Mouse (Mus musculus) stomach, postnatal 0 days (tissue): Measurements from ENCODE around the gene Gm4969.

Experiments used
- CTCF ChIP-seq: IDR thresholded peaks from 2 replicates; pipeline ENCODE4 v1.5.1; 2016; ENCODE audit warnings: antibody characterized with exemption, low read depth, mild to moderate bottlenecking, moderate library complexity
- EP300 ChIP-seq: optimal IDR thresholded peaks from 2 replicates; pipeline ENCODE3; 2016; ENCODE audit warnings: antibody characterized with exemption

DNA sequence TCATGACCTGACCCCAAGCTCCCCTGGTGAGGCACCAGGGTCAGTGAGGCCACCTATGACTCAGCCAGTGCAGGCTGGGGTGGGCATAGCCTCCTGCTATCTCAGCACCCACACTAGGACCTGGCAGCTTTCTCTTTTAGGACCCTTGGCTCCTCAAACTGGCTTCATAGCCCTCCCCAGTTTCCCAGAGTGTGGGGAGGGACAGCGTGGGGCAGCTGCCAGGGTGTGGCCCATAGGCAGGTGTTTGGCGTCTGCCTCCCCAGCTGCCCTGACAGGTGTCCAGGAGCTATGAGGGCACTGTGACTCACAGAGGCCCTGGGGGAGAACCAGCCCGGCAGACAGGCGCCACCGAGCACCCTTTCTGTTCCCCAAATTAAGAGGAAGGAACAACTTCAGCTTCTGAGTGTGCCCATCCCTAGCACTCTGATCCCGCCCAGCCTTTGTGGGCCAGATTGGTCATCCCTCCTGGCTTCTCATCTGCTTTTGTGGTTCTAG lies 33.8 kb downstream of the Gm4969 start:
- TF ChIP-seq EP300: no peak
- no peak for TF ChIP-seq CTCF
